Mouse (Mus musculus): ENCODE results near the gene Jtb. TPM values are rescaled to one million over a fixed set of nuclear protein-coding genes. Genes with fewer than 3 reads are reported as not detected.

The Jtb gene
- polyA plus RNA-seq, 1 experiment from 2014 or later = 68.7 TPM

GRCm38 (mm10) chr3:90268190-90268589, 36.8 kb downstream of the Jtb start:
- Histone ChIP-seq H3K27ac (ENCODE audit: low read depth) (no peak overlapping the region), H3K36me3 (replicated peaks; ENCODE audit: insufficient read depth, low read length) (peaks cover 28% of the 10 kb centered on the region), H3K4me1 (ENCODE audit: insufficient read depth) (peaks cover 27% of the 10 kb centered on the region), H3K4me3 (ENCODE audit: low read depth, low read length) (no peak overlapping the region), H3K9ac (replicated peaks) (no peak overlapping the region), H3K27me3 (ENCODE audit: insufficient read depth, low read length) (no peaks in the 10 kb centered on the region), H3K4me2 (ENCODE audit: low read depth, low read length) (no peak overlapping the region), H3K9me3 (ENCODE audit: low read length) (no peaks in the 10 kb centered on the region)
- no peak for ATAC-seq
- DNase-seq = no peak
- TF ChIP-seq CTCF (IDR thresholded peaks at IDR 0.05; ENCODE audit: low read depth) (no peak), EP300 (IDR thresholded peaks at IDR 0.05; ENCODE audit: low read depth) (no peak)
- 89% methylated on average over 11 of the region's 11 CpGs for WGBS (ENCODE audit: insufficient replicate concordance)

GRCm38 (mm10) chr3:90268971-90269370, 37.6 kb downstream of the Jtb start:
- H3K9me3 ChIP-seq (ENCODE audit: low read length) = no peaks in the 10 kb centered on the region
- TF ChIP-seq EP300 (IDR thresholded peaks at IDR 0.05; ENCODE audit: low read depth) = no peak
- TF ChIP-seq CTCF (IDR thresholded peaks at IDR 0.05; ENCODE audit: low read depth) = no peak
- H3K4me3 ChIP-seq (ENCODE audit: low read depth, low read length) = no peak overlapping the region
- peaks cover 27% of the 10 kb centered on the region for H3K36me3 ChIP-seq (replicated peaks; ENCODE audit: insufficient read depth, low read length)
- peaks cover 27% of the 10 kb centered on the region for H3K4me1 ChIP-seq (ENCODE audit: insufficient read depth)
- H3K9ac ChIP-seq (replicated peaks) = no peak overlapping the region
- no peak overlapping the region for H3K27ac ChIP-seq (ENCODE audit: low read depth)
- no peak for ATAC-seq
- 90% methylated on average over 16 of the region's 16 CpGs for WGBS (ENCODE audit: insufficient replicate concordance)
- H3K4me2 ChIP-seq (ENCODE audit: low read depth, low read length) = no peak overlapping the region
- no peak for DNase-seq
- H3K27me3 ChIP-seq (ENCODE audit: insufficient read depth, low read length) = no peaks in the 10 kb centered on the region

- no peak overlapping the region for H3K9ac ChIP-seq (replicated peaks)
- no peak overlapping the region for H3K4me3 ChIP-seq (ENCODE audit: low read depth, low read length)
- H3K27me3 ChIP-seq (ENCODE audit: insufficient read depth, low read length) = no peaks in the 10 kb centered on the region
- peaks cover 35% of the 10 kb centered on the region for H3K36me3 ChIP-seq (replicated peaks; ENCODE audit: insufficient read depth, low read length)
- DNase-seq = no peak
- WGBS (ENCODE audit: insufficient replicate concordance) = 82% methylated on average over 8 of the region's 8 CpGs
- H3K27ac ChIP-seq (ENCODE audit: low read depth) = no peak overlapping the region
- TF ChIP-seq CTCF (IDR thresholded peaks at IDR 0.05; ENCODE audit: low read depth) (no peak), EP300 (IDR thresholded peaks at IDR 0.05; ENCODE audit: low read depth) (no peak)
- no peak for ATAC-seq
- H3K9me3 ChIP-seq (ENCODE audit: low read length) = no peaks in the 10 kb centered on the region
- H3K4me1 ChIP-seq (ENCODE audit: insufficient read depth) = peaks cover 19% of the 10 kb centered on the region
- no peak overlapping the region for H3K4me2 ChIP-seq (ENCODE audit: low read depth, low read length)
These were observed 39.4 kb downstream of the Jtb start for GRCm38 (mm10) chr3:90270784-90271183.

GRCm38 (mm10) chr3:90272170-90272569, 40.8 kb downstream of the Jtb start:
- H3K4me3 ChIP-seq (ENCODE audit: low read depth, low read length) = no peak overlapping the region
- H3K4me1 ChIP-seq (ENCODE audit: insufficient read depth) = peaks cover 10% of the 10 kb centered on the region
- TF ChIP-seq CTCF (IDR thresholded peaks at IDR 0.05; ENCODE audit: low read depth) (no peak), EP300 (IDR thresholded peaks at IDR 0.05; ENCODE audit: low read depth) (no peak)
- H3K9me3 ChIP-seq (ENCODE audit: low read length) = no peaks in the 10 kb centered on the region
- no peak overlapping the region for H3K9ac ChIP-seq (replicated peaks)
- no peak overlapping the region for H3K4me2 ChIP-seq (ENCODE audit: low read depth, low read length)
- DNase-seq = no peak
- 86% methylated on average over 9 of the region's 9 CpGs for WGBS (ENCODE audit: insufficient replicate concordance)
- no peak overlapping the region for H3K27ac ChIP-seq (ENCODE audit: low read depth)
- H3K27me3 ChIP-seq (ENCODE audit: insufficient read depth, low read length) = no peaks in the 10 kb centered on the region
- no peak for ATAC-seq
- peaks cover 43% of the 10 kb centered on the region for H3K36me3 ChIP-seq (replicated peaks; ENCODE audit: insufficient read depth, low read length)

- no peak overlapping the region for H3K4me2 ChIP-seq (ENCODE audit: low read depth, low read length)
- no peak overlapping the region for H3K4me3 ChIP-seq (ENCODE audit: low read depth, low read length)
- H3K9me3 ChIP-seq (ENCODE audit: low read length) = no peaks in the 10 kb centered on the region
- ATAC-seq = no peak
- DNase-seq = no peak
- no peak overlapping the region for H3K9ac ChIP-seq (replicated peaks)
- peaks cover 49% of the 10 kb centered on the region for H3K36me3 ChIP-seq (replicated peaks; ENCODE audit: insufficient read depth, low read length)
- TF ChIP-seq EP300 (IDR thresholded peaks at IDR 0.05; ENCODE audit: low read depth) (no peak), CTCF (IDR thresholded peaks at IDR 0.05; ENCODE audit: low read depth) (no peak)
- 92% methylated on average over 22 of the region's 22 CpGs for WGBS (ENCODE audit: insufficient replicate concordance)
- no peaks in the 10 kb centered on the region for H3K27me3 ChIP-seq (ENCODE audit: insufficient read depth, low read length)
- no peaks in the 10 kb centered on the region for H3K4me1 ChIP-seq (ENCODE audit: insufficient read depth)
- no peak overlapping the region for H3K27ac ChIP-seq (ENCODE audit: low read depth)
These were observed 42.5 kb downstream of the Jtb start for GRCm38 (mm10) chr3:90273855-90274254.

- Histone ChIP-seq H3K9ac (replicated peaks) (no peak overlapping the region), H3K27me3 (ENCODE audit: insufficient read depth, low read length) (no peaks in the 10 kb centered on the region), H3K27ac (ENCODE audit: low read depth) (no peak overlapping the region), H3K4me3 (ENCODE audit: low read depth, low read length) (no peak overlapping the region), H3K4me1 (ENCODE audit: insufficient read depth) (no peaks in the 10 kb centered on the region), H3K9me3 (ENCODE audit: low read length) (no peaks in the 10 kb centered on the region), H3K36me3 (replicated peaks; ENCODE audit: insufficient read depth, low read length) (peaks cover 59% of the 10 kb centered on the region), H3K4me2 (ENCODE audit: low read depth, low read length) (no peak overlapping the region)
- TF ChIP-seq CTCF (IDR thresholded peaks at IDR 0.05; ENCODE audit: low read depth) (no peak), EP300 (IDR thresholded peaks at IDR 0.05; ENCODE audit: low read depth) (no peak)
- ATAC-seq (no peak), DNase-seq (no peak)
- 84% methylated on average over 11 of the region's 11 CpGs for WGBS (ENCODE audit: insufficient replicate concordance)
These were observed 43.9 kb downstream of the Jtb start for GRCm38 (mm10) chr3:90275286-90275685.

- no peak overlapping the region for H3K27ac ChIP-seq (ENCODE audit: low read depth)
- no peak for ATAC-seq
- H3K9me3 ChIP-seq (ENCODE audit: low read length) = no peaks in the 10 kb centered on the region
- WGBS (ENCODE audit: insufficient replicate concordance) = 57% methylated on average over 16 of the region's 16 CpGs
- H3K36me3 ChIP-seq (replicated peaks; ENCODE audit: insufficient read depth, low read length) = peaks cover 56% of the 10 kb centered on the region
- H3K4me1 ChIP-seq (ENCODE audit: insufficient read depth) = no peaks in the 10 kb centered on the region
- H3K4me2 ChIP-seq (ENCODE audit: low read depth, low read length) = no peak overlapping the region
- no peak for DNase-seq
- H3K27me3 ChIP-seq (ENCODE audit: insufficient read depth, low read length) = no peaks in the 10 kb centered on the region
- H3K4me3 ChIP-seq (ENCODE audit: low read depth, low read length) = no peak overlapping the region
- H3K9ac ChIP-seq (replicated peaks) = no peak overlapping the region
- TF ChIP-seq EP300 (IDR thresholded peaks at IDR 0.05; ENCODE audit: low read depth) (no peak), CTCF (IDR thresholded peaks at IDR 0.05; ENCODE audit: low read depth) (no peak)
These were observed 45.5 kb downstream of the Jtb start for GRCm38 (mm10) chr3:90276858-90277257.
